Mouse (Mus musculus): ENCODE measurements at regions not wholly inside any gene's neighbourhood (a gene's known extent, or its start where the extent isn't known, plus 50 kb on each side); places are given as distances from the start of the nearest gene placed in this dataset.

- intact Hi-C loops (cut with DNase I): no loop called here
- no peak for DNase-seq
These were observed 77.5 kb upstream of the Eomes start for GRCm38 (mm10) chr9:118400520-118400919.

- no peak for DNase-seq
- intact Hi-C loops (cut with DNase I): no loop called here
These were observed 76.8 kb upstream of the Eomes start for GRCm38 (mm10) chr9:118401170-118401569.

GRCm38 (mm10) chr9:118404867-118405266 is 73.1 kb upstream of the Eomes start:
- no peak for DNase-seq
- intact Hi-C loops (cut with DNase I): no loop called here

- intact Hi-C loops (cut with DNase I): no loop called here
- DNase-seq: no peak
These were observed 72.0 kb upstream of the Eomes start for GRCm38 (mm10) chr9:118405926-118406518.

- DNase-seq: no peak
- intact Hi-C loops (cut with DNase I): no loop called here
These were observed 62.0 kb upstream of the Eomes start for GRCm38 (mm10) chr9:118416032-118416431.

GRCm38 (mm10) chr9:118416475-118416874 is 61.5 kb upstream of the Eomes start:
- DNase-seq: no peak
- intact Hi-C loops (cut with DNase I): no loop called here

GRCm38 (mm10) chr9:118424344-118424743 is 53.7 kb upstream of the Eomes start:
- intact Hi-C loops (cut with DNase I): no loop called here
- DNase-seq: no peak
